Mouse (Mus musculus) stomach, postnatal 0 days (tissue): ENCODE results near the gene Mettl7a1.

Source experiments
- CTCF ChIP-seq: IDR thresholded peaks from 2 replicates; pipeline ENCODE4 v1.5.1; 2016; ENCODE audit warnings: antibody characterized with exemption, low read depth, mild to moderate bottlenecking, moderate library complexity
- EP300 ChIP-seq: optimal IDR thresholded peaks from 2 replicates; pipeline ENCODE3; 2016; ENCODE audit warnings: antibody characterized with exemption

DNA sequence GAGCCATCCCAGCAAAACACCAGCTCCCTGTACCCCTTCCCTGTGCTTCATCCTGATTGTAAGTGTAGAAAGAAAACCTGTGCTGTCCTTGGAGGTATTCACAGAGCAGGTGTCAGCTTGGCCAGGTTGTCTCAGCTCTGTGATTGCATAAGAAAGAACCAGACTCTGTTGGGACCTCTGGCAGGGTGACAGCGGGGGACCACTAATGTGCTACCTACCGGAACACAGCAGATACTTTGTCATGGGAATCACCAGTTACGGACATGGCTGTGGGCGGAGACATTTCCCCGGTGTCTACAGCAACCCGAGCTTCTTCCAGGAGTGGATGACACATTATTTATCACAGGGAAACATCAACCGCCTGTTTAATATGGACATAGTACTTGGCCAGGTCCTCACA, 11.6 kb upstream of the Mettl7a1 start:
- no peak for TF ChIP-seq CTCF
- no peak for TF ChIP-seq EP300
